Mouse (Mus musculus): ENCODE measurements at regions not wholly inside any gene's neighbourhood (a gene's known extent, or its start where the extent isn't known, plus 50 kb on each side); places are given as distances from the start of the nearest gene placed in this dataset.

DNA sequence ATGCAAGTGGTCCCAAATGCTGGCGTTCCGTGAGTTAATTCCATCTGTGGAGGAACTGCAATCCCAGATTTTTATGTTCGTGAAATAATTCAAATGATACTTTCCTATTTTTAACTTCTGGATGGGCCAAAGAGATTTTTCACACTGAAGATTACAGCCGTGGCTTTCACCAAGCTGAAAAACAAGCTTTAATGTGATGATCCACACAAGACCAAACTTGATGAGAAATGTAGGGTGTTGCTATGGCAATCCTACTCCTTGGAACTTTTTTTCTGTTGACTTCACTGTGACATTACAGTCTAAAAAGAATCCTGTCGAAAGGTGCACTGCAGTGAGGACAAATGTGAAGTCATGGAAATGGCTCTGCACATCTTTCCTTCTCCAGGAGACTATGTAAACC lies 100.1 kb upstream of the Snx7 start:
- H3K4me2 ChIP-seq (ENCODE audit: low read depth, low read length) = no peak overlapping the region
- no peak for ATAC-seq
- no peaks in the 10 kb centered on the region for H3K9me3 ChIP-seq (ENCODE audit: low read length)
- H3K4me3 ChIP-seq (ENCODE audit: low read depth, low read length) = no peak overlapping the region
- no peak overlapping the region for H3K9ac ChIP-seq (replicated peaks)
- WGBS (ENCODE audit: insufficient replicate concordance) = 72% methylated on average over 5 of the region's 5 CpGs
- no peak for DNase-seq
- no peak overlapping the region for H3K27ac ChIP-seq (ENCODE audit: low read depth)
- no peaks in the 10 kb centered on the region for H3K27me3 ChIP-seq (ENCODE audit: insufficient read depth, low read length)
- TF ChIP-seq CTCF (IDR thresholded peaks at IDR 0.05; ENCODE audit: low read depth) (no peak), EP300 (IDR thresholded peaks at IDR 0.05; ENCODE audit: low read depth) (no peak)
- H3K36me3 ChIP-seq (replicated peaks; ENCODE audit: insufficient read depth, low read length) = no peaks in the 10 kb centered on the region
- H3K4me1 ChIP-seq (ENCODE audit: insufficient read depth) = no peaks in the 10 kb centered on the region

DNA sequence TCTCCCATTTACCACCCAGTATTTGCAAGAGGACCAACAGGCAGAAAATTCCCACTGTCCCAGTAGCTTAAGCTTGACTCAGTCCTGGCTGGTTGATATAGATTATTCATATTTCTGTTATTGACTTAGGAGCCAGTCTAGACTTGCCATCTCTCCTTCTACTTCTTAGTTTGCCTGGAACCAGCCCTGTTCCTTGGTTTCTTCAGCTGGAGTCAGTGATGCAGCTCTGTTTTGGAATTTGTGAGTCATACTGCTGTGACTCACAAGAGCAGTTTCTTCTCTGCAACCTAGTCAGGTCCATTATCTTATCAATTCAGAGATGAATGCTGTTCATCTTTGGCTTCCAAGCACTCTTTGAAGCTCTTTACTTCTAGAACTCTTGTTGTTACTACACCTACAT lies 69.7 kb upstream of the Snx7 start:
- no peak for ATAC-seq
- H3K27ac ChIP-seq (ENCODE audit: low read depth) = no peak overlapping the region
- H3K36me3 ChIP-seq (replicated peaks; ENCODE audit: insufficient read depth, low read length) = no peaks in the 10 kb centered on the region
- H3K4me1 ChIP-seq (ENCODE audit: insufficient read depth) = no peaks in the 10 kb centered on the region
- no peak for DNase-seq
- H3K9me3 ChIP-seq (ENCODE audit: low read length) = no peaks in the 10 kb centered on the region
- H3K9ac ChIP-seq (replicated peaks) = no peak overlapping the region
- no peak for TF ChIP-seq CTCF (IDR thresholded peaks at IDR 0.05; ENCODE audit: low read depth)
- TF ChIP-seq EP300 (IDR thresholded peaks at IDR 0.05; ENCODE audit: low read depth) = no peak
- no peak overlapping the region for H3K4me2 ChIP-seq (ENCODE audit: low read depth, low read length)
- no peak overlapping the region for H3K4me3 ChIP-seq (ENCODE audit: low read depth, low read length)
- no peaks in the 10 kb centered on the region for H3K27me3 ChIP-seq (ENCODE audit: insufficient read depth, low read length)

- H3K4me1 ChIP-seq (ENCODE audit: insufficient read depth) = no peaks in the 10 kb centered on the region
- TF ChIP-seq CTCF (IDR thresholded peaks at IDR 0.05; ENCODE audit: low read depth) = no peak
- no peak for TF ChIP-seq EP300 (IDR thresholded peaks at IDR 0.05; ENCODE audit: low read depth)
- no peaks in the 10 kb centered on the region for H3K27me3 ChIP-seq (ENCODE audit: insufficient read depth, low read length)
- ATAC-seq = no peak
- no peak for DNase-seq
- no peak overlapping the region for H3K9ac ChIP-seq (replicated peaks)
- H3K4me2 ChIP-seq (ENCODE audit: low read depth, low read length) = no peak overlapping the region
- H3K27ac ChIP-seq (ENCODE audit: low read depth) = no peak overlapping the region
- H3K36me3 ChIP-seq (replicated peaks; ENCODE audit: insufficient read depth, low read length) = no peaks in the 10 kb centered on the region
- H3K4me3 ChIP-seq (ENCODE audit: low read depth, low read length) = no peak overlapping the region
- 88% methylated on average over 1 of the region's 1 CpGs for WGBS (ENCODE audit: insufficient replicate concordance)
- no peaks in the 10 kb centered on the region for H3K9me3 ChIP-seq (ENCODE audit: low read length)
These were observed 58.8 kb upstream of the Snx7 start for GRCm38 (mm10) chr3:117927527-117927926.
